8 mouse cellular contexts compared by ENCODE assay signal in genomic region chr7:35948389-35948788, GRCm38 (mm10).
DNase-seq lines count a peak whose midpoint lies in the region; ATAC-seq and TF ChIP-seq lines count a peak whose summit lies in the region.

No protein-coding gene starts in this region.

- DNase-seq in right cerebral cortex, postnatal 4 days, result peak; percentile 8
- no peak for DNase-seq in right cerebral cortex, adult 18-20 months
- peak; percentile 13 for DNase-seq in kidney, adult 11 months
- DNase-seq in lung, postnatal 0 days (ENCODE audit: low spot score), result peak; percentile 85
- peak; percentile 68 for DNase-seq in yolk sac, embryonic 10.5 days (ENCODE audit: low spot score)
- no peak for DNase-seq in thymus, adult 2 months
- no peak for DNase-seq in frontal cortex, postnatal 10 days (ENCODE audit: low spot score in 2 of 2)
- DNase-seq in cerebellum, postnatal 36 days, result no peak

- H3K9ac ChIP-seq in lung, postnatal 0 days (replicated peaks; ENCODE audit: low read depth), result no peak overlapping the region

- TF ChIP-seq POLR2A in thymus, adult 2 months (IDR thresholded peaks at IDR 0.05; ENCODE audit: control insufficient read depth, extremely low read depth, insufficient read depth, low read length, poor library complexity), result no peak

- peak overlapping the region; percentile 8; the same call in 1 of the 2 replicates for H3K4me2 ChIP-seq in lung, postnatal 0 days (replicated peaks; ENCODE audit: low read depth, low read length)

- H3K9me3 ChIP-seq in lung, postnatal 0 days (ENCODE audit: low read length), result no peaks in the 10 kb centered on the region

- peak; percentile 95 for ATAC-seq in lung, postnatal 0 days

- H3K36me3 ChIP-seq in lung, postnatal 0 days (ENCODE audit: insufficient read depth, low read length), result no peaks in the 10 kb centered on the region
- no peaks in the 10 kb centered on the region for H3K36me3 ChIP-seq in thymus, adult 2 months (ENCODE audit: control insufficient read depth, insufficient read depth, low read length)

- TF ChIP-seq CTCF in lung, postnatal 0 days (IDR thresholded peaks at IDR 0.05), result no peak
- TF ChIP-seq CTCF in thymus, adult 2 months (IDR thresholded peaks at IDR 0.05; ENCODE audit: borderline replicate concordance, control insufficient read depth, extremely low read depth, insufficient read depth, low read length, poor library complexity), result no peak

- no peaks in the 10 kb centered on the region for H3K4me1 ChIP-seq in lung, postnatal 0 days (ENCODE audit: insufficient read depth, low read depth, low read length)
- no peaks in the 10 kb centered on the region for H3K4me1 ChIP-seq in thymus, adult 2 months (replicated peaks; ENCODE audit: control insufficient read depth, insufficient read depth, low read length)

- no peak overlapping the region for H3K27ac ChIP-seq in lung, postnatal 0 days (ENCODE audit: low read length)
- no peak overlapping the region for H3K27ac ChIP-seq in thymus, adult 2 months (ENCODE audit: control insufficient read depth, insufficient read depth, low read length)

- no peak overlapping the region for H3K4me3 ChIP-seq in lung, postnatal 0 days (ENCODE audit: low read depth, low read length)
- no peak overlapping the region for H3K4me3 ChIP-seq in thymus, adult 2 months (ENCODE audit: control insufficient read depth, insufficient read depth, low read length)

- WGBS in lung, postnatal 0 days, result 1% methylated on average over 13 of the region's 13 CpGs
- 14% methylated on average over 13 of the region's 13 CpGs for WGBS in thymus, adult 2 months

- no peaks in the 10 kb centered on the region for H3K27me3 ChIP-seq in lung, postnatal 0 days (replicated peaks; ENCODE audit: insufficient read depth, low read length)
- no peaks in the 10 kb centered on the region for H3K27me3 ChIP-seq in thymus, adult 2 months (ENCODE audit: control insufficient read depth, insufficient read depth, low read length)

- peak; percentile 73 for TF ChIP-seq EP300 in lung, postnatal 0 days (IDR thresholded peaks at IDR 0.05)

Comparison
In these comparisons a context has a peak if more than half of its experiments do, and no peak if none do; other contexts are left out.
1. DNase-seq: peak in right cerebral cortex, postnatal 4 days (single experiment), kidney, adult 11 months (single experiment), lung, postnatal 0 days (single experiment) and yolk sac, embryonic 10.5 days (single experiment); none in right cerebral cortex, adult 18-20 months (single experiment), thymus, adult 2 months (single experiment), frontal cortex, postnatal 10 days (0 of 2) and cerebellum, postnatal 36 days (0 of 2).